Mouse (Mus musculus) yolk sac, embryonic 10.5 days (tissue): ENCODE measurements around the gene Ube2b.

Experiments used
- DNase-seq: peaks from one replicate; pipeline ENCODE4 v3.0.0-alpha.2; 2017; ENCODE audit warnings: low spot score

The Ube2b gene

GRCm38 (mm10) chr11:51967443-51968401 is 32.8 kb downstream of the Ube2b start, which contains the start of gene Cdkn2aipnl:
Cdkn2aipnl (plus strand) TSS chr11:51967661.
- peak; percentile 91 for DNase-seq

GRCm38 (mm10) chr11:51966651-51967050 is 33.9 kb downstream of the Ube2b start:
- DNase-seq: no peak

- DNase-seq: no peak
Measured at GRCm38 (mm10) chr11:51962277-51962676, 38.3 kb downstream of the Ube2b start.

- no peak for DNase-seq
Measured at GRCm38 (mm10) chr11:51961761-51962160, 38.8 kb downstream of the Ube2b start.

- DNase-seq: no peak
Measured at GRCm38 (mm10) chr11:51960967-51961471, 39.5 kb downstream of the Ube2b start.

- no peak for DNase-seq
Measured at GRCm38 (mm10) chr11:51960061-51960460, 40.5 kb downstream of the Ube2b start.

- DNase-seq: no peak
Measured at GRCm38 (mm10) chr11:51959511-51959910, 41.1 kb downstream of the Ube2b start.

- no peak for DNase-seq
Measured at GRCm38 (mm10) chr11:51957760-51958159, 42.8 kb downstream of the Ube2b start.

- no peak for DNase-seq
Measured at GRCm38 (mm10) chr11:51956112-51956511, 44.5 kb downstream of the Ube2b start.

- peak; percentile 6 for DNase-seq
Measured at GRCm38 (mm10) chr11:51951861-51952420, 48.6 kb downstream of the Ube2b start.

- no peak for DNase-seq
Measured at GRCm38 (mm10) chr11:51949919-51950318, 50.6 kb downstream of the Ube2b start.

GRCm38 (mm10) chr11:51949155-51949840 is 51.3 kb downstream of the Ube2b start:
- DNase-seq: no peak

- no peak for DNase-seq
Measured at GRCm38 (mm10) chr11:51946144-51946543, 54.4 kb downstream of the Ube2b start.

GRCm38 (mm10) chr11:51945548-51945947 is 55.0 kb downstream of the Ube2b start:
- no peak for DNase-seq

- DNase-seq: no peak
Measured at GRCm38 (mm10) chr11:51944239-51944638, 56.3 kb downstream of the Ube2b start.

- no peak for DNase-seq
Measured at GRCm38 (mm10) chr11:51943500-51943841, 57.1 kb downstream of the Ube2b start.

GRCm38 (mm10) chr11:51942602-51943499 is 57.7 kb downstream of the Ube2b start:
- DNase-seq: no peak

GRCm38 (mm10) chr11:51940511-51940955 is 60.0 kb downstream of the Ube2b start:
- DNase-seq: no peak

- no peak for DNase-seq
Measured at GRCm38 (mm10) chr11:51939590-51939955, 61.0 kb downstream of the Ube2b start.

- peak; percentile 13 for DNase-seq
Measured at GRCm38 (mm10) chr11:51938817-51939589, 61.6 kb downstream of the Ube2b start.

- no peak for DNase-seq
Measured at GRCm38 (mm10) chr11:51937361-51937781, 63.2 kb downstream of the Ube2b start.
